Mouse (Mus musculus) Patski (cell line): ENCODE measurements at regions not wholly inside any gene's neighbourhood (a gene's known extent, or its start where the extent isn't known, plus 50 kb on each side); places are given as distances from the start of the nearest gene placed in this dataset.

Experiments
- ATAC-seq: fragments of 100-300 bp; one replicate; pipeline ENCODE4 v1.8.0; 2021
- CTCF ChIA-PET: fragments of 350-600 bp; sonication (Branson Sonifier 250); formaldehyde crosslinking; loops from one replicate; lab custom pipeline; 2022; ENCODE audit warnings: inconsistent platforms; lab: Charles Lee
- POLR2A ChIA-PET: fragments of 350-600 bp; sonication (Branson Sonifier 250); formaldehyde crosslinking; loops from one replicate; lab custom pipeline; 2022; ENCODE audit warnings: antibody characterized with exemption, inconsistent platforms; lab: Charles Lee
- DNase-seq: peaks from one replicate; pipeline ENCODE4 v3.0.0-alpha.2; 2011; ENCODE audit warnings: low read depth, low spot score
- H3K27me3 ChIP-seq: fragments of 371-371 bp; one replicate; pipeline ENCODE4 v1.5.1; 2021
- CTCF ChIP-seq: fragments of 100-300 bp; IDR thresholded peaks from one replicate; pipeline ENCODE4 v1.5.1; 2021
- in situ Hi-C: fragments of 300-500 bp; cut with MboI; formaldehyde crosslinking; loops from 3 replicates; pipeline ENCODE4 v1.11.1; 2018; ENCODE audit warnings: low pct_unique_long_range_greater_than_20kb, mixed read lengths

GRCm38 (mm10) chr2:144895254-144895653, 71.8 kb downstream of the Scp2d1 start:
- in situ Hi-C loops, result no loop called here
- ChIA-PET CTCF (no interaction called here), POLR2A (no interaction called here)
- DNase-seq (no peak), ATAC-seq (no peak)
- no peak for TF ChIP-seq CTCF
- H3K27me3 ChIP-seq, result peaks cover 20% of the 10 kb centered on the region

GRCm38 (mm10) chr2:144896430-144896829, 73.0 kb downstream of the Scp2d1 start:
- ATAC-seq, result no peak
- ChIA-PET CTCF (no interaction called here), POLR2A (no interaction called here)
- DNase-seq, result no peak
- in situ Hi-C loops, result no loop called here
- peak; percentile 13 for TF ChIP-seq CTCF
- H3K27me3 ChIP-seq, result peaks cover 21% of the 10 kb centered on the region

GRCm38 (mm10) chr2:144906786-144907185, 83.3 kb downstream of the Scp2d1 start:
- no peaks in the 10 kb centered on the region for H3K27me3 ChIP-seq
- TF ChIP-seq CTCF, result no peak
- POLR2A ChIA-PET, result no interaction called here
- DNase-seq (no peak), ATAC-seq (no peak)
- CTCF ChIA-PET, result no interaction called here
- in situ Hi-C loops, result no loop called here

- ATAC-seq (no peak), DNase-seq (no peak)
- H3K27me3 ChIP-seq, result peaks cover 9% of the 10 kb centered on the region
- POLR2A ChIA-PET, result no interaction called here
- no peak for TF ChIP-seq CTCF
- in situ Hi-C loops, result no loop called here
- CTCF ChIA-PET, result no interaction called here
Measured at GRCm38 (mm10) chr2:144945840-144946239, 122.4 kb downstream of the Scp2d1 start.

- POLR2A ChIA-PET, result no interaction called here
- DNase-seq (no peak), ATAC-seq (no peak)
- in situ Hi-C loops, result no loop called here
- peaks cover 9% of the 10 kb centered on the region for H3K27me3 ChIP-seq
- no peak for TF ChIP-seq CTCF
- CTCF ChIA-PET, result interaction anchor here (1.1 kb wide), 1 partner anchor 12 kb away, joined by 3 read pairs; no protein-coding TSS in a partner anchor
Measured at GRCm38 (mm10) chr2:144946468-144946867, 123.0 kb downstream of the Scp2d1 start.

- in situ Hi-C loops, result no loop called here
- ChIA-PET CTCF (no interaction called here), POLR2A (no interaction called here)
- ATAC-seq, result no peak
- no peak for DNase-seq
- no peaks in the 10 kb centered on the region for H3K27me3 ChIP-seq
- no peak for TF ChIP-seq CTCF
Measured at GRCm38 (mm10) chr2:144949232-144949631, 125.8 kb downstream of the Scp2d1 start.
